25 mouse cellular contexts compared by ENCODE assay signal in genomic region chr3:30452511-30452910, GRCm38 (mm10).
DNase-seq lines count a peak whose midpoint lies in the region; ATAC-seq lines count a peak whose summit lies in the region.
"Had no signal": no experiment of that assay in that cellular context is flagged by ENCODE, and none has a peak within 500 bp of the region (broad histone marks: within the 10 kb centered on the region; RNA-seq: fewer than 3 reads in every experiment).

No protein-coding gene starts in this region.

- H3K4me2 ChIP-seq in heart, embryonic 11.5 days = no peak overlapping the region
- H3K4me2 ChIP-seq in kidney, embryonic 15.5 days = no peak overlapping the region
- no peak overlapping the region for H3K4me2 ChIP-seq in midbrain, embryonic 11.5 days
- no peak overlapping the region for H3K4me2 ChIP-seq in midbrain, embryonic 13.5 days (replicated peaks)
- H3K4me2 ChIP-seq: forebrain, embryonic 13.5 days; heart, embryonic 13.5 days; hindbrain, embryonic 14.5 days had no signal

- no peaks in the 10 kb centered on the region for H3K27me3 ChIP-seq in heart, embryonic 11.5 days (ENCODE audit: control insufficient read depth, insufficient read depth, low read length)
- H3K27me3 ChIP-seq in kidney, embryonic 15.5 days = no peaks in the 10 kb centered on the region
- no peaks in the 10 kb centered on the region for H3K27me3 ChIP-seq in midbrain, embryonic 11.5 days (ENCODE audit: control insufficient read depth, insufficient read depth, low read length)
- no peaks in the 10 kb centered on the region for H3K27me3 ChIP-seq in midbrain, embryonic 13.5 days
- no peaks in the 10 kb centered on the region for H3K27me3 ChIP-seq in embryonic facial prominence, embryonic 10.5 days (replicated peaks; ENCODE audit: low read depth, poor library complexity, severe bottlenecking)
- H3K27me3 ChIP-seq: forebrain, embryonic 13.5 days; heart, embryonic 13.5 days had no signal

- no peak overlapping the region for H3K4me3 ChIP-seq in heart, embryonic 11.5 days (ENCODE audit: low read depth, low read length)
- no peak overlapping the region for H3K4me3 ChIP-seq in kidney, embryonic 15.5 days (replicated peaks)
- no peak overlapping the region for H3K4me3 ChIP-seq in midbrain, embryonic 11.5 days (ENCODE audit: low read depth, low read length)
- H3K4me3 ChIP-seq in midbrain, embryonic 13.5 days (replicated peaks) = no peak overlapping the region
- H3K4me3 ChIP-seq in embryonic facial prominence, embryonic 10.5 days = no peak overlapping the region
- H3K4me3 ChIP-seq: forebrain, embryonic 10.5 days; forebrain, embryonic 13.5 days; gastrocnemius, adult 2 months; heart, embryonic 13.5 days had no signal

- H3K4me1 ChIP-seq in heart, embryonic 11.5 days (ENCODE audit: control insufficient read depth, insufficient read depth, low read length) = no peaks in the 10 kb centered on the region
- H3K4me1 ChIP-seq in kidney, embryonic 15.5 days = peaks cover 39% of the 10 kb centered on the region
- H3K4me1 ChIP-seq in midbrain, embryonic 11.5 days (ENCODE audit: control insufficient read depth, insufficient read depth, low read length) = peaks cover 3% of the 10 kb centered on the region; the same call in 1 of the 2 replicates
- peaks cover 11% of the 10 kb centered on the region; the same call in 1 of the 2 replicates for H3K4me1 ChIP-seq in midbrain, embryonic 13.5 days (replicated peaks)
- peaks cover 26% of the 10 kb centered on the region for H3K4me1 ChIP-seq in embryonic facial prominence, embryonic 10.5 days
- H3K4me1 ChIP-seq: forebrain, embryonic 13.5 days; heart, embryonic 13.5 days had no signal

- H3K9ac ChIP-seq in heart, embryonic 11.5 days (ENCODE audit: low read depth, low read length) = no peak overlapping the region
- no peak overlapping the region for H3K9ac ChIP-seq in kidney, embryonic 15.5 days
- H3K9ac ChIP-seq in midbrain, embryonic 11.5 days (ENCODE audit: low read length) = no peak overlapping the region
- no peak overlapping the region for H3K9ac ChIP-seq in midbrain, embryonic 13.5 days (replicated peaks)
- H3K9ac ChIP-seq: forebrain, embryonic 13.5 days; heart, embryonic 13.5 days; hindbrain, embryonic 14.5 days had no signal

- no peak overlapping the region for H3K27ac ChIP-seq in heart, embryonic 11.5 days (ENCODE audit: low read depth, low read length)
- H3K27ac ChIP-seq in kidney, embryonic 15.5 days = peak overlapping the region; percentile 73
- H3K27ac ChIP-seq in midbrain, embryonic 11.5 days (ENCODE audit: low read depth, low read length) = no peak overlapping the region
- no peak overlapping the region for H3K27ac ChIP-seq in midbrain, embryonic 13.5 days
- H3K27ac ChIP-seq in embryonic facial prominence, embryonic 10.5 days (replicated peaks) = peak overlapping the region; percentile 35; the same call in 1 of the 2 replicates
- H3K27ac ChIP-seq: forebrain, embryonic 10.5 days; forebrain, embryonic 13.5 days; gastrocnemius, adult 2 months; heart, embryonic 13.5 days; hindbrain, embryonic 14.5 days had no signal

- 74% methylated on average over 7 of the region's 7 CpGs for WGBS in heart, embryonic 11.5 days (ENCODE audit: insufficient replicate concordance)
- 33% methylated on average over 7 of the region's 7 CpGs for WGBS in kidney, embryonic 15.5 days
- WGBS in midbrain, embryonic 11.5 days = 74% methylated on average over 7 of the region's 7 CpGs
- 69% methylated on average over 7 of the region's 7 CpGs for WGBS in midbrain, embryonic 13.5 days
- WGBS in embryonic facial prominence, embryonic 10.5 days = 81% methylated on average over 7 of the region's 7 CpGs

- no peaks in the 10 kb centered on the region for H3K9me3 ChIP-seq in heart, embryonic 11.5 days (replicated peaks; ENCODE audit: control insufficient read depth, low read length)
- no peaks in the 10 kb centered on the region for H3K9me3 ChIP-seq in kidney, embryonic 15.5 days (replicated peaks)
- H3K9me3 ChIP-seq in midbrain, embryonic 11.5 days (ENCODE audit: control insufficient read depth, low read length) = no peaks in the 10 kb centered on the region
- H3K9me3 ChIP-seq in midbrain, embryonic 13.5 days = no peaks in the 10 kb centered on the region
- no peaks in the 10 kb centered on the region for H3K9me3 ChIP-seq in embryonic facial prominence, embryonic 10.5 days
- H3K9me3 ChIP-seq: forebrain, embryonic 10.5 days; forebrain, embryonic 13.5 days; heart, embryonic 13.5 days had no signal

- no peak for ATAC-seq in heart, embryonic 11.5 days (replicated peaks; ENCODE audit: insufficient number of reproducible peaks, low FRiP score, low TSS enrichment)
- ATAC-seq in kidney, embryonic 15.5 days (replicated peaks; ENCODE audit: low FRiP score) = peak; percentile 83
- no peak for ATAC-seq in midbrain, embryonic 11.5 days (ENCODE audit: low FRiP score)
- no peak for ATAC-seq in midbrain, embryonic 13.5 days
- ATAC-seq: activated CD4-positive, CD25-positive, alpha-beta regulatory T cell, adult 4 months; forebrain, embryonic 13.5 days; forebrain, embryonic 16.5 days had no signal

- DNase-seq in heart, adult 11 months = peak; percentile 68
- DNase-seq in kidney, adult 9 months = no peak
- DNase-seq in midbrain, embryonic 11.5 days (ENCODE audit: low spot score, missing footprints) = peak; percentile 62
- DNase-seq in embryonic facial prominence, embryonic 10.5 days (ENCODE audit: low spot score) = no peak
- no peak for DNase-seq in frontal cortex, postnatal 25 days (ENCODE audit: low spot score in 2 of 2)
- DNase-seq: adrenal gland, adult 8-10 months; adrenal gland, postnatal 25 days; cerebellum, adult 11-12 months; cerebellum, adult 8-10 months; cerebellum, postnatal 10 days; cerebellum, postnatal 36 days; gastrocnemius, adult 2 months; gastrocnemius, postnatal 14 days; heart, adult 18-20 months; heart, postnatal 14 days; heart, postnatal 4 days had no signal

- H3K36me3 ChIP-seq in heart, embryonic 11.5 days (ENCODE audit: control insufficient read depth, insufficient read depth, low read length) = no peaks in the 10 kb centered on the region
- no peaks in the 10 kb centered on the region for H3K36me3 ChIP-seq in kidney, embryonic 15.5 days
- H3K36me3 ChIP-seq in midbrain, embryonic 11.5 days (ENCODE audit: control insufficient read depth, insufficient read depth, low read length) = no peaks in the 10 kb centered on the region
- H3K36me3 ChIP-seq in midbrain, embryonic 13.5 days = no peaks in the 10 kb centered on the region
- H3K36me3 ChIP-seq in embryonic facial prominence, embryonic 10.5 days (replicated peaks) = no peaks in the 10 kb centered on the region
- H3K36me3 ChIP-seq: forebrain, embryonic 10.5 days; heart, embryonic 13.5 days had no signal

Comparison
In these comparisons a context has a peak if more than half of its experiments do, and no peak if none do; other contexts are left out.
1. DNase-seq: peak in heart, adult 11 months (single experiment) and midbrain, embryonic 11.5 days (single experiment); none in kidney, adult 9 months (single experiment), embryonic facial prominence, embryonic 10.5 days (single experiment) and frontal cortex, postnatal 25 days (0 of 2).
2. H3K27ac ChIP-seq: peak in kidney, embryonic 15.5 days (single experiment) and embryonic facial prominence, embryonic 10.5 days (single experiment); none in heart, embryonic 11.5 days (single experiment), midbrain, embryonic 11.5 days (single experiment) and midbrain, embryonic 13.5 days (single experiment).